Mouse (Mus musculus) limb, embryonic 10.5 days (tissue): ENCODE data around the gene Myct1. TPM values are rescaled to one million over a fixed set of nuclear protein-coding genes. Genes with fewer than 3 reads are reported as not detected.
A peak's percentile ranks its signal among the peaks of the same experiment; 100 is the strongest.

ENCODE experiments used
- DNase-seq: peaks from one replicate; pipeline ENCODE4 v3.0.0-alpha.2; 2017; ENCODE audit warnings: low spot score
- H3K27ac ChIP-seq: fragments of 300-500 bp; sonication (generic); 2 replicates; pipeline ENCODE4 v1.5.1; 2016; ENCODE audit warnings: mild to moderate bottlenecking
- H3K27me3 ChIP-seq: fragments of 300-500 bp; sonication (generic); 2 replicates; pipeline ENCODE4 v1.6.1; 2016; ENCODE audit warnings: low read depth, mild to moderate bottlenecking; ENCODE audit not compliant: poor library complexity, severe bottlenecking
- H3K36me3 ChIP-seq: fragments of 300-500 bp; sonication (generic); 2 replicates; pipeline ENCODE4 v1.6.1; 2016; ENCODE audit warnings: mild to moderate bottlenecking, moderate library complexity
- H3K4me1 ChIP-seq: fragments of 300-500 bp; sonication (generic); 2 replicates; pipeline ENCODE4 v1.6.1; 2016
- H3K4me3 ChIP-seq: fragments of 300-500 bp; sonication (generic); 2 replicates; pipeline ENCODE4 v1.5.1; 2016; ENCODE audit warnings: mild to moderate bottlenecking, moderate library complexity
- H3K9me3 ChIP-seq: fragments of 300-500 bp; sonication (generic); replicated peaks from 2 replicates; pipeline ENCODE4 v1.6.1; 2016; ENCODE audit warnings: mild to moderate bottlenecking
- WGBS: fragments of 180-500 bp; shearing (Covaris S2); methylation state at CpG from one replicate; pipeline ENCODE4 v1.1.7; 2016; 5-methylcytosine and 5-hydroxymethylcytosine counted together
- polyA plus RNA-seq: library from polyadenylated mRNA; unstranded; fragments of >200 nt; fragmentation: Nextera tagmentation; extraction: Ambion mirVana; gene quantifications from 2 replicates; pipeline ENCODE4 v1.2.1, GENCODE M21; 2016

Myct1 gene
- polyA plus RNA-seq, 1 experiment from 2014 or later, result 2.0 TPM

DNA sequence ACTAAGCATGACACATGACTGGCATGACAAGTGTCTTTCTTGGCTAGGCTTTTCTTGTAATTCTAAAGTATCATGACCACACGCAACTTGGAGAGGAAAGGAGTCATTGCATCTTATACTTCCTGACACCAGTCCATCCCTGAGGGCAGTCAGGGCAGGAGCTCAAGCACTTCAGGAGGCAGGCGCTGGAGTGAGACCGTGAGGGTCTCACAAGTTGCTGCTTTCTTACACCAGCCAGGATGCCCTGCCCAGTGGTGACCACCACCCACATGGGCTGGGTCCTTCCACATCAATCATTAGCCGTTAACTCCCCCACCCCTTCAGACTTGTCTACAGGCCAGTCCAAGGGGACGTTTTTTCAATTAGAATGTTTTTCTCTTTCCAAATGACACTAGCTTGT lies 22.2 kb upstream of the Myct1 start:
- Histone ChIP-seq H3K27me3 (no peaks in the 10 kb centered on the region), H3K4me1 (no peaks in the 10 kb centered on the region), H3K9me3 (no peaks in the 10 kb centered on the region), H3K36me3 (no peaks in the 10 kb centered on the region), H3K27ac (no peak overlapping the region), H3K4me3 (no peak overlapping the region)
- DNase-seq, result no peak
- 66% methylated on average over 5 of the region's 5 CpGs for WGBS

DNA sequence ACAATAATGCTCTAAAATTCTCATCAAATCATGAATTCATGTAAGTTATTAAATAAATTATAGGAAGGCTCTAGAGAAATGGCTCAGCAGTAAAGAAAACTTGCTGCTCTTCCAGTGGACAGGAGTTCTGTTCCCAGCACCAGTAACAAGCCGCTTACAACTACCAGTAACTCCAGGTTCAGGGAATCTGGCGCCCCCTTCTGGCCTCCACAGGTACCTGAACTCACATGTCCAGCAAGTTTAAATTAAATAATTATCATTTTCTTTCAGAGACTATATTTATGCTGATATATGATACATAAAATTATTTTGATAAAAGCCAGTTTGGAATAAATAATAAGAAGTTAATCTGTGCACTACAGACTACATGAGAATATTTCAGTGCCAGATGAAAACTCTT lies 20.2 kb upstream of the Myct1 start:
- Histone ChIP-seq H3K4me3 (no peak overlapping the region), H3K27ac (no peak overlapping the region), H3K9me3 (no peaks in the 10 kb centered on the region), H3K36me3 (no peaks in the 10 kb centered on the region), H3K4me1 (no peaks in the 10 kb centered on the region), H3K27me3 (no peaks in the 10 kb centered on the region)
- no peak for DNase-seq
- 60% methylated on average over 2 of the region's 2 CpGs for WGBS

DNA sequence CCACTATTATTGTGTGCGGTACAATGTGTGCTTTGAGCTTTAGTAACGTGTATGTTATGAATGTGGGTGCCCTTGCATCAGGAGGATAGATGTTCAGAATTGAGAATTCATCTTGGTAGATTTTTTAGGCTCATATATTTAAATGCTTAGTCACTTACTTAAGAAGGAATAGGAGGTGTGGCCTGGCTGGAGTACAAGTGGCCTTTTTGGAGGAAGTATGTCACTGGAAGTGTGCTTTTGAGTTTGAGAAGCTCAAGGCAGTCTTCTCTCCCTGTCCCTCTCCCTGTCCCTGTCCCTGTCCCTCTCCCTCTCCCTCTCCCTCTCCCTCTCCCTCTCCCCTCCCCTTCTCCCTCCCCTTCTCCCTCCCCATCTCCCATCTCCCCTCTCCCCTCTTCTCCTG lies 2.5 kb upstream of the Myct1 start:
- DNase-seq, result no peak
- Histone ChIP-seq H3K27me3 (no peaks in the 10 kb centered on the region), H3K9me3 (no peaks in the 10 kb centered on the region), H3K36me3 (no peaks in the 10 kb centered on the region), H3K4me3 (no peak overlapping the region), H3K27ac (no peak overlapping the region), H3K4me1 (no peaks in the 10 kb centered on the region)
- WGBS, result 86% methylated on average over 2 of the region's 2 CpGs

DNA sequence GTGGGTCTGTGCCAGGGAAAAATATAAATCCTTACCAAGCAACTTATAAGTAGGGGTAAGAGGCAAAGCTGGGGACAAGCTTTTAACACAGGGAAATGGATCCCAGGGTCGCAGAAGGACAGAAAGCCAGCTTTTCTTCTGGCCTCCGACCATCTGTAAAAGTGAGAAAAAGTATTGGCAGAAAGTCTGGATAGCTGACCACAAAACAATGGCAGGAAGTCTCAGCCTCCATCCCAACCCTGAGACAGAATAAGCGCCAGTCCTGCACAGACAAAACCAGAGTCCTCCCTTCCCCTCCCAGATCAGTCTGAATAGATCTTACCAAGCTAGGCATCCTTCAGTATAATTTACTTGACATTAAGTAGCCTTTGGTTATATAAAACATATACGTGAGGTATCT lies 1.6 kb upstream of the Myct1 start:
- Histone ChIP-seq H3K27ac (no peak overlapping the region), H3K27me3 (no peaks in the 10 kb centered on the region), H3K36me3 (no peaks in the 10 kb centered on the region), H3K4me1 (no peaks in the 10 kb centered on the region), H3K9me3 (no peaks in the 10 kb centered on the region), H3K4me3 (no peak overlapping the region)
- WGBS, result 89% methylated on average over 4 of the region's 4 CpGs
- DNase-seq, result no peak

DNA sequence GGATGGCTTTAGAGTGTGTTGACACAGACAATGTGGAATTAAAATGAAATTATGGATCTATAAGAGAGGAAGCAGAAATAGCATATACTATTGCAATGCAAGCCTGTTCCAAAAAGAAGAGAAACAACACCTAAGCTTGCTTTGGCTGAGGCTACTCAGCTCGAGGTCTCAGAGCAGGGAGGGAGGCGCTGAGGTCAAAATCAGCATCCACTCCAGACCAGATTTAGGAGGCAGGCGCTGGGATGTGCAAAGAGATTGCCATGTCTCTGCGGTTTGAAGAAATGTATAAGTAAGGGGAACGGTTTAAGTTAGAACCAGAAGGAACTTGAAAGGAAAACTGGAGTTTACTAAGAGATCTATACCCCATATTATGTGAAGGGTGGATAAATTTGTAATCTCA lies 882 bp downstream of the Myct1 start:
- H3K4me3 ChIP-seq, result no peak overlapping the region
- H3K27me3 ChIP-seq, result no peaks in the 10 kb centered on the region
- no peak overlapping the region for H3K27ac ChIP-seq
- no peaks in the 10 kb centered on the region for H3K4me1 ChIP-seq
- H3K36me3 ChIP-seq, result no peaks in the 10 kb centered on the region
- DNase-seq, result no peak
- no peaks in the 10 kb centered on the region for H3K9me3 ChIP-seq
- WGBS, result 78% methylated on average over 5 of the region's 5 CpGs

DNA sequence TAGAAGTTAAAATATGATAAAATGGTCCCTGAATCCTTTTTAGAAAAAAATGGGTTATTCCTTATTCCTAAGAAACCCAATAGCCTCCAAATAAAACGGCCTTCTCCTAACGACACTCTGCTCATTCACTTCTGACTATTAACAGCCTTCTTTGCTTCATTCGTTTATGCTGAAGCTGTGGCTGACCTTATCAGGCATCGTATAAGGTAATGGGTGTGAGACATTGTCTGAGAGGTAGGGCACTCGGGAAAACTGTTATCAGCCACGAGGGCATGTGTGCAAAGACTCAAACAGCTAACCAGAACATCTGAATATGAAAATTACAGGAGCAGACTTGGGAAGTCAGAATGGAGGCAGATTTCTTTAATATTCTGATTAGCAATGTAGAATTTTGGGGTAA lies 3.0 kb downstream of the Myct1 start:
- DNase-seq, result no peak
- Histone ChIP-seq H3K4me1 (no peaks in the 10 kb centered on the region), H3K27me3 (no peaks in the 10 kb centered on the region), H3K27ac (no peak overlapping the region), H3K4me3 (no peak overlapping the region), H3K9me3 (no peaks in the 10 kb centered on the region), H3K36me3 (no peaks in the 10 kb centered on the region)
- 61% methylated on average over 6 of the region's 6 CpGs for WGBS

DNA sequence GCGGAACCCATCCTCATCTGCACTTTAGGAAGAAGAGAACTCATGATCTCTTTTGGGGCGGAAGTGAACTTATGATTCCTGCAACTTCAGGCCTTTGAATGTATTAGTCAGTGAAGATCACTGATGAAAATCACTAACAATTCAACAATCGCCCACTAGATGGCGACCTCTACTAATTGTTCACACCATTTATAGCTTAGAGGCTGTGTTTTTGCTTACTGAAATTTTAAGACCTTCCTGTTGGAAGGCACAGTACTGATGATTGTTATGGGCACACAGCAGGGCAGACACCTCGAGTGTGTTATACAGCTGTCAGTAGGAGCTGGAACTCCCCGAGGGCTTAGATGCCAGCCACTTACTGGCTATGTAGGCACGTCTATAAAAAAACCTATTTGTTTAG lies 6.5 kb downstream of the Myct1 start:
- Histone ChIP-seq H3K4me1 (no peaks in the 10 kb centered on the region), H3K27me3 (no peaks in the 10 kb centered on the region), H3K27ac (no peak overlapping the region), H3K9me3 (no peaks in the 10 kb centered on the region), H3K4me3 (no peak overlapping the region), H3K36me3 (no peaks in the 10 kb centered on the region)
- peak; percentile 53 for DNase-seq
- 22% methylated on average over 7 of the region's 7 CpGs for WGBS

DNA sequence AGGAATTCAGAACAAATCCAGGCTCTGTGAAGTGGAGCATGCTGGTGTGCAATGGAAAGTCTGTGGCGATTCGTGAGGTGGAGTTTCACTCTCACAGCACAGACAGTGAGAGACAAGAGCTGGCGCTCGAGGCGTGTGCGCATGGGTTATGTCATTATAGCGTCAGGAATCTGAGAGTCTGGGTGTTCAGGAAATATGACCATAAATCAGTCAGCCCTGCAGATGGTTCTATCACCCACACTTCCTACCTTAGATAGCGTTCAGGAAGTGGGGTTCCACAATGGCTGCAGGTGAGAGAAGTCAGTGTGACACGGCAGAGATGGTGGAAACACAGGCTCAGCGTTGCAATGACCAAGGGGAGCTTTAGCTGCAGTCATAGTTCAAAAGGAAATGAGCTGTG lies 9.9 kb downstream of the Myct1 start:
- Histone ChIP-seq H3K9me3 (no peaks in the 10 kb centered on the region), H3K4me3 (no peak overlapping the region), H3K27ac (no peak overlapping the region), H3K36me3 (no peaks in the 10 kb centered on the region), H3K27me3 (no peaks in the 10 kb centered on the region), H3K4me1 (no peaks in the 10 kb centered on the region)
- 86% methylated on average over 10 of the region's 10 CpGs for WGBS
- DNase-seq, result no peak

DNA sequence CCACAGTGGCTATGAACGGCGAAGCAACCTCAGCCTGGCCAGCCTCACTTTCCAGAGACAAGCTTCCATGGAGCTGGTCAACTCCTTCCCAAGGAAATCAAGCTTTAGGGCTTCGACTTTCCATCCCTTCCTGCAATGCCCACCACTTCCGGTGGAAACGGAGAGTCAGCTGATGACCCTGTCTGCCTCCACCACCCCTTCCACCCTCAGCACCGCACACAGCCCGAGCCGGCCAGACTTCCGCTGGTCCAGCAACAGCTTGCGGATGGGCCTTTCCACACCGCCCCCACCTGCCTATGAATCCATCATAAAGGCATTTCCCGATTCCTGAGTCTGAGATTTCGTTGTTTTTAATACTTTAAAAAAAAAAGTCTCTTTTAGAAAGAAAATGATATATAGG lies 10.8 kb downstream of the Myct1 start:
- Histone ChIP-seq H3K4me1 (no peaks in the 10 kb centered on the region), H3K9me3 (no peaks in the 10 kb centered on the region), H3K27ac (no peak overlapping the region), H3K4me3 (no peak overlapping the region), H3K27me3 (no peaks in the 10 kb centered on the region), H3K36me3 (no peaks in the 10 kb centered on the region)
- WGBS, result 92% methylated on average over 13 of the region's 13 CpGs
- no peak for DNase-seq

DNA sequence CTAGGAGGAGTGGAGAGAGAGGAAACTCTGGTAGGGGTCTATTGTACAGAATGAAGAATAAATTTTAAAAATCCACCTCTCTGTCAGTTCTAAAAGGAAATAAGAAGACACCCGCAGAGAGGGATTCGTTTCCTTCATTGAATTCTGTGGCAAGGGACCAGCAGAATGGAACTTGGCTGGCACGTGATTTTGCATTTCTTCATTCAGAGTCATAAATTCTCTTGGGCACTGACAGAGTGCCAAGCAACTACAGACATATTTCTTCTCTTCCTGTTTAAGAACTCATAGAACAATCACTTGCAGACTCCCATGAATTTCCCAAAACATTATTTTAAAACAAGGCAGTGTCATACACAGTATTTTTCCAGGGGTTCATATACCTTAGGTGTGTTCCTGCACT lies 15.3 kb downstream of the Myct1 start:
- 87% methylated on average over 3 of the region's 3 CpGs for WGBS
- no peaks in the 10 kb centered on the region for H3K4me1 ChIP-seq
- H3K27ac ChIP-seq, result no peak overlapping the region
- no peaks in the 10 kb centered on the region for H3K9me3 ChIP-seq
- no peak for DNase-seq
- H3K4me3 ChIP-seq, result no peak overlapping the region
- no peaks in the 10 kb centered on the region for H3K36me3 ChIP-seq
- H3K27me3 ChIP-seq, result no peaks in the 10 kb centered on the region

DNA sequence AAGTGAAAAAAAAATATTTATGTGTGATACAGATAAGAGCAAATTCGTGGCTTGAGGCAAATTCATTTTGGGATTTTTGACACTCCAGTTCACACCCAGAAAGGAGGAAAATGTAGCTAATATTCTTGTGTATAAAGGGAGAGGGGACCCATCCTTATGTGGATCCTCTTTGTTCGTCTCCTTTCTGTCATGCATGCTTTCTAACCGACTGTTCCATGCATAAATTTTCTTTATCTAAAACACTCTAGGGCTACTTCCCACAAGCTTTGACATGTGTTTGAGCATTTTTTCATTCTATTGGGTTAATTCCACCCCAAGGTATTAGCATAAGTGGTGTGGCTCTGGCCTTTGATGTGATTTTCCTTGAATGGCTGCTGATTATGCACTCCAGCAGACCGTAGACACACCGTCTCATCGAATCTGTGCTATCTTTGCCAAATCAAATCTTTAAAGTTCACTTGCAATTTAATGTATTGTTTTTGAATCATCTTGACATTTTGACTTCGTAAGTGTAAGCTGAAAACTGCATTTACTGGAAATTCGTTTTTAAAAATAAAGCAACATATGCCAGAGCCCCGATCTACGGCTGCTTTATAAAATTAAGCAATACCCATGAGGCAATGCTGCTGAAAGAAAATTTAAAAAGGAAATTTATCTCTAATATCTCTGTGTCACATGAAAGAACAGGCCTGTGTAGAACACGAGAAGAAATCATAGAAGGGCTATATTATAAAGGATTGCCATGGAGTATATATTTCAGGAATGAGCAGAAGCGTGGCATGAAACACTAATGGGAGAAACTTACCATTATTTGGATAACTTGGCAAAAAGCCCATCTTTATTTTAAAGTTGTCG lies 21.8 kb downstream of the Myct1 start:
- Histone ChIP-seq H3K27me3 (no peaks in the 10 kb centered on the region), H3K9me3 (no peaks in the 10 kb centered on the region), H3K36me3 (no peaks in the 10 kb centered on the region), H3K4me1 (no peaks in the 10 kb centered on the region), H3K27ac (no peak overlapping the region), H3K4me3 (no peak overlapping the region)
- WGBS, result 90% methylated on average over 13 of the region's 13 CpGs
- no peak for DNase-seq

DNA sequence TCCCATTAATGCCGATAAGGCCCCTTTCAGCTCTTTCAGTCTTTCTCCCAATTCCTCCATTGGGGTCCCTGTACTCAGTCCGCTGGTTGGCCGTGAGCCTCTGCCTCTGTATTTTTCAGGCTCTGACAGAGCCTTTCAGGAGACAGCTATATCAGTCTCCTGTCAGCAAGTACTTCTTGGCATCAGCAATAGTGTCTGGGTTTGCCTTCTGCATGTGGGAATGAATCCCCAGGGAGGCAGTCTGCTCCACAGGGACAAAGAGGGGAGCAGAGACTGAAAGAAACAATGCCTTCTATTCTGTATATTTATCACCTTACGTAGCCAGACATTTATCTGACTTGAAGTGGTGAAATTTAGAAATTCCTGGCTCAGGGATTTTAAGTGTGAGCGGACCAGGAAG lies 32.7 kb downstream of the Myct1 start:
- Histone ChIP-seq H3K4me3 (no peak overlapping the region), H3K9me3 (no peaks in the 10 kb centered on the region), H3K27ac (no peak overlapping the region), H3K36me3 (no peaks in the 10 kb centered on the region), H3K27me3 (no peaks in the 10 kb centered on the region), H3K4me1 (no peaks in the 10 kb centered on the region)
- no peak for DNase-seq
- 88% methylated on average over 5 of the region's 5 CpGs for WGBS

DNA sequence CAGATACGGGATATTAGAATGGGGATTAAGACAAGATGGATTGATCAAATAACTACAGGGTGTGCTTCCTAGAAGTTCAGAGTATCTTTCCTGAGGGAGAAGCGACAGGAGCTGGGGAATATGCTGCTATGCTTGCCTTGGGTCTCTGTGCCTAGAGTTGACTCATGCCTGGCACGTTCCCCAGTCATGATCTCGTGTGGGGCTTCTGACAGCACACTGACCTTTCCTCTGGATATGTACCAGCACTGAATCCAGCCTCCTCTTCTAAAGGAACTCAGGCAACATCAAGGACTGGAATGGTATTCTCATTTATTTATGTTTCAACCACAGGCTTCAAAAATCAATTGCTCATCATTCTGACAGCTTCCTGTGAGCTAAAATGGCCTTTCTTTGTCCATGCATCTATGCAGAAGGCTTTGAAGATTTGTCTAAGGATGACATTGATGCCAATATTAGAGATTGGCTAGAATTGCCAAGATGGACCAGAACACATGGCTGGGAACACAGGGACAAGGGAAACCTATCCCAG lies 40.2 kb downstream of the Myct1 start:
- 82% methylated on average over 4 of the region's 4 CpGs for WGBS
- no peak for DNase-seq
- Histone ChIP-seq H3K9me3 (no peaks in the 10 kb centered on the region), H3K4me1 (no peaks in the 10 kb centered on the region), H3K36me3 (no peaks in the 10 kb centered on the region), H3K4me3 (no peak overlapping the region), H3K27me3 (no peaks in the 10 kb centered on the region), H3K27ac (no peak overlapping the region)

DNA sequence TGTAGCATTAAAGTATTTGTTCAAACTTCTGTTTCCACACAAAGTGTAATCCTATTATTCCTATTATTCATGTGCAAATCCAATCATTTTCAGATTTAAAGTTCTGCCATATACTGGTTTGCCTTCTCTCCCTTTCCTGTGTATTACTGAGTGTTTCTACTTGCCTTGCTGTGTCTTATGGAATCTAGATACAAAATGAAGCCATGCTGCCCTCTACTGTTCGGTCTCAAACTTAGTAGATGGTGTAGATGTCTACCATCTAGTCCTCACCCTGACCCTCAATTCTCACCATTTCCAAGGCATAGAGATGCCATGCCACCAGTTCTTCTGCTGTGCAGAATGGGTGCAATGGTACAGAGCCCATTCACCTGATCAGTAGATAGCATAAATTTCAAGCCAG lies 40.8 kb downstream of the Myct1 start:
- DNase-seq, result no peak
- Histone ChIP-seq H3K27ac (no peak overlapping the region), H3K4me3 (no peak overlapping the region), H3K27me3 (no peaks in the 10 kb centered on the region), H3K4me1 (no peaks in the 10 kb centered on the region), H3K36me3 (no peaks in the 10 kb centered on the region), H3K9me3 (no peaks in the 10 kb centered on the region)
- WGBS, result 55% methylated on average over 1 of the region's 1 CpGs
